Mouse (Mus musculus): ENCODE measurements around the gene Arsa.

GRCm38 (mm10) chr15:89476475-89476815 lies 780 bp downstream of the Arsa start:
- TF ChIP-seq NELFE (IDR thresholded peaks at IDR 0.05; ENCODE audit: low read depth, low read length) (peak; percentile 53; the same call in 1 of the 2 replicates), TBP (IDR thresholded peaks at IDR 0.05; ENCODE audit: low read depth, low read length) (no peak), POLR2A (IDR thresholded peaks at IDR 0.05; ENCODE audit: control insufficient read depth in 1 of 2, insufficient read depth in 1 of 2, low read depth in 1 of 2, low read length in 2 of 2, poor library complexity in 1 of 2) (no peak), CTCF (IDR thresholded peaks at IDR 0.05 in 2 of 3, conservative IDR thresholded peaks at IDR 0.05 in 1 of 3; ENCODE audit: control insufficient read depth in 1 of 3, insufficient read depth in 1 of 3, low read depth in 2 of 3, low read length in 3 of 3, poor library complexity in 1 of 3, severe bottlenecking in 1 of 3) (no peak), POLR2AphosphoS5 (IDR thresholded peaks at IDR 0.05; ENCODE audit: borderline replicate concordance, low read depth, low read length) (no peak), E2F4 (IDR thresholded peaks at IDR 0.05; ENCODE audit: borderline replicate concordance, low read depth, low read length) (no peak)

All from MEL (cell line).